Mouse (Mus musculus): ENCODE measurements around the gene Adcy7.

GRCm38 (mm10) chr8:88254957-88255356 lies 17.2 kb upstream of the Adcy7 start:
- TF ChIP-seq EP300 (optimal IDR thresholded peaks at IDR 0.05) (no peak), CTCF (IDR thresholded peaks at IDR 0.05; ENCODE audit: low read depth) (no peak)

Measured in stomach, postnatal 0 days (tissue).